Mouse (Mus musculus): ENCODE measurements around the gene Etl4.

- TF ChIP-seq EP300 (IDR thresholded peaks at IDR 0.05; ENCODE audit: insufficient read depth, low read depth, low read length) = no peak
- TF ChIP-seq POLR2A (IDR thresholded peaks at IDR 0.05; ENCODE audit: insufficient read depth, low read length) = no peak
- no peak for TF ChIP-seq CTCF (IDR thresholded peaks at IDR 0.05; ENCODE audit: low read depth, low read length)
Measured at GRCm38 (mm10) chr2:20072377-20072776, 162.8 kb downstream of the Etl4 start.
